Mouse (Mus musculus): Measurements from ENCODE around the gene Gse1. TPM values are rescaled to one million over a fixed set of nuclear protein-coding genes. Genes with fewer than 3 reads are reported as not detected.

Gse1 gene
- total RNA-seq, 4 experiments from 2014 or later: 30.7 to 64.5 (median 48.4) TPM

GRCm38 (mm10) chr8:120486477-120487376 lies 258.5 kb downstream of the Gse1 start:
- DNase-seq: no peak

- DNase-seq: no peak
Observed at GRCm38 (mm10) chr8:120487377-120487728, 259.1 kb downstream of the Gse1 start.

GRCm38 (mm10) chr8:120487729-120488510 lies 259.7 kb downstream of the Gse1 start:
- no peak for DNase-seq

GRCm38 (mm10) chr8:120488636-120489131 lies 260.4 kb downstream of the Gse1 start:
- no peak for DNase-seq

GRCm38 (mm10) chr8:120489142-120489754 lies 261.0 kb downstream of the Gse1 start:
- DNase-seq: no peak

- no peak for DNase-seq
Observed at GRCm38 (mm10) chr8:120489771-120490281, 261.6 kb downstream of the Gse1 start.

GRCm38 (mm10) chr8:120490354-120491141 lies 262.3 kb downstream of the Gse1 start:
- no peak for DNase-seq

- DNase-seq: no peak
Observed at GRCm38 (mm10) chr8:120491166-120491793, 263.0 kb downstream of the Gse1 start.

- DNase-seq: no peak
Observed at GRCm38 (mm10) chr8:120492193-120492880, 264.1 kb downstream of the Gse1 start.

GRCm38 (mm10) chr8:120492881-120493220 lies 264.6 kb downstream of the Gse1 start:
- no peak for DNase-seq

- DNase-seq: no peak
Observed at GRCm38 (mm10) chr8:120493508-120494464, 265.5 kb downstream of the Gse1 start.

GRCm38 (mm10) chr8:120494903-120495302 lies 266.6 kb downstream of the Gse1 start:
- peak; percentile 79 for DNase-seq

- DNase-seq: no peak
Observed at GRCm38 (mm10) chr8:120495461-120495860, 267.2 kb downstream of the Gse1 start.

- DNase-seq: no peak
Observed at GRCm38 (mm10) chr8:120496478-120496877, 268.2 kb downstream of the Gse1 start.

- DNase-seq: no peak
Observed at GRCm38 (mm10) chr8:120497503-120497946, 269.3 kb downstream of the Gse1 start.

- no peak for DNase-seq
Observed at GRCm38 (mm10) chr8:120498349-120498831, 270.1 kb downstream of the Gse1 start.

GRCm38 (mm10) chr8:120498926-120499605 lies 270.8 kb downstream of the Gse1 start:
- peak; percentile 91 for DNase-seq

GRCm38 (mm10) chr8:120500701-120501261 lies 272.5 kb downstream of the Gse1 start:
- DNase-seq: no peak

Measured in adrenal gland, adult 8-10 months (tissue).